Comparison of ENCODE assay signal across 9 mouse cellular contexts in the genomic region with DNA sequence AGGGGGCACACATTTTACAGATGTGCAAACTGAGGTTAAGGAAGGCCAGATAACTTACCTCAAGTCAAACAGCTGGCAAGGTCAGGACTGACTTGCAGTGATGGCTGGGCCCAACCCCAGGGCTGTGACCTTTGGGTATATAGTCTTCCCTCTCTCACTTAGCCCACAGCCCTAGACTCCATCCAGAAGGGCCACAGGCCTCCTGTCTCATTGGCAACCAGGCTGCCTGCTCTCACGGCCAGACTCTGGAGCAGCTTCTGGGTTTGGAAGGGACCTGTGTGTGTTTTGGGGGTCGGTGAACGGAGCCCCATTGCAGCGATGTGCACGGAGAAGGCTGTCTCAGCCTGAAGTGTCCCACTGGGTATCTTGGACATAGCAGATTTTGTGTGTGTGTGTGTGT.
DNase-seq lines count a peak whose midpoint lies in the region; ATAC-seq and TF ChIP-seq lines count a peak whose summit lies in the region.
"Had no signal": no experiment of that assay in that cellular context is flagged by ENCODE, and none has a peak within 500 bp of the region (broad histone marks: within the 10 kb centered on the region; RNA-seq: fewer than 3 reads in every experiment).

No protein-coding gene starts in this region.

- ATAC-seq in heart, embryonic 15.5 days (replicated peaks; ENCODE audit: insufficient number of reproducible peaks, insufficient read depth, low FRiP score, low read depth), result no peak
- no peak for ATAC-seq in midbrain, embryonic 11.5 days (ENCODE audit: low FRiP score)
- no peak for ATAC-seq in intestine, embryonic 15.5 days

- H3K4me2 ChIP-seq in heart, embryonic 15.5 days, result peak overlapping the region; percentile 84; the same call in 1 of the 2 replicates
- H3K4me2 ChIP-seq in midbrain, embryonic 11.5 days, result no peak overlapping the region
- H3K4me2 ChIP-seq in intestine, embryonic 15.5 days (replicated peaks), result 0 out of 2 replicates have a peak overlapping the region, but pooled peaks have one; percentile 84

- TF ChIP-seq CTCF in small intestine, adult 2 months (IDR thresholded peaks at IDR 0.05; ENCODE audit: extremely low read depth, insufficient read length, insufficient replicate concordance, low read depth, low read length), result no peak

- H3K9ac ChIP-seq in heart, embryonic 15.5 days, result no peak overlapping the region
- H3K9ac ChIP-seq in midbrain, embryonic 11.5 days (ENCODE audit: low read length), result no peak overlapping the region
- 0 out of 2 replicates have a peak overlapping the region, but pooled peaks have one; percentile 6 for H3K9ac ChIP-seq in intestine, embryonic 15.5 days

- no peak overlapping the region for H3K27ac ChIP-seq in heart, embryonic 15.5 days
- no peak overlapping the region for H3K27ac ChIP-seq in heart, embryonic 10.5 days
- no peak overlapping the region for H3K27ac ChIP-seq in midbrain, embryonic 11.5 days (ENCODE audit: low read depth, low read length)
- no peak overlapping the region for H3K27ac ChIP-seq in midbrain, embryonic 10.5 days (replicated peaks)
- H3K27ac ChIP-seq in intestine, embryonic 15.5 days, result 0 out of 2 replicates have a peak overlapping the region, but pooled peaks have one; percentile 95
- H3K27ac ChIP-seq in small intestine, adult 2 months (ENCODE audit: insufficient read depth, low read depth, low read length), result peak overlapping the region; percentile 51

- no peak overlapping the region for H3K4me3 ChIP-seq in heart, embryonic 15.5 days
- H3K4me3 ChIP-seq in heart, embryonic 10.5 days, result no peak overlapping the region
- no peak overlapping the region for H3K4me3 ChIP-seq in midbrain, embryonic 11.5 days (ENCODE audit: low read depth, low read length)
- H3K4me3 ChIP-seq in midbrain, embryonic 10.5 days, result no peak overlapping the region
- H3K4me3 ChIP-seq in intestine, embryonic 15.5 days (replicated peaks), result no peak overlapping the region
- no peak overlapping the region for H3K4me3 ChIP-seq in small intestine, adult 2 months (ENCODE audit: low read depth, low read length)

- WGBS in heart, embryonic 15.5 days, result 84% methylated on average over 5 of the region's 5 CpGs
- WGBS in heart, embryonic 10.5 days, result 89% methylated on average over 5 of the region's 5 CpGs
- WGBS in midbrain, embryonic 11.5 days, result 86% methylated on average over 5 of the region's 5 CpGs
- 90% methylated on average over 5 of the region's 5 CpGs for WGBS in midbrain, embryonic 10.5 days
- 91% methylated on average over 5 of the region's 5 CpGs for WGBS in intestine, embryonic 15.5 days
- 88% methylated on average over 5 of the region's 5 CpGs for WGBS in small intestine, adult 2 months

- peaks cover 34% of the 10 kb centered on the region for H3K4me1 ChIP-seq in heart, embryonic 15.5 days (replicated peaks)
- peaks cover 13% of the 10 kb centered on the region for H3K4me1 ChIP-seq in heart, embryonic 10.5 days
- peaks cover 2% of the 10 kb centered on the region; the same call in 1 of the 2 replicates for H3K4me1 ChIP-seq in midbrain, embryonic 11.5 days (ENCODE audit: control insufficient read depth, insufficient read depth, low read length)
- peaks cover 8% of the 10 kb centered on the region for H3K4me1 ChIP-seq in midbrain, embryonic 10.5 days
- peaks cover 19% of the 10 kb centered on the region for H3K4me1 ChIP-seq in intestine, embryonic 15.5 days (replicated peaks)
- peaks cover 29% of the 10 kb centered on the region for H3K4me1 ChIP-seq in small intestine, adult 2 months (ENCODE audit: control insufficient read depth, insufficient read depth, insufficient read length, low read length)

- TF ChIP-seq POLR2A in small intestine, adult 2 months (IDR thresholded peaks at IDR 0.05; ENCODE audit: low read depth, low read length), result no peak

- H3K27me3 ChIP-seq in heart, embryonic 15.5 days, result no peaks in the 10 kb centered on the region
- H3K27me3 ChIP-seq in heart, embryonic 10.5 days (ENCODE audit: insufficient read depth, poor library complexity, severe bottlenecking), result peaks cover 100% of the 10 kb centered on the region
- peaks cover 99% of the 10 kb centered on the region for H3K27me3 ChIP-seq in midbrain, embryonic 11.5 days (ENCODE audit: control insufficient read depth, insufficient read depth, low read length)
- peaks cover 100% of the 10 kb centered on the region for H3K27me3 ChIP-seq in midbrain, embryonic 10.5 days (ENCODE audit: low read depth, poor library complexity, severe bottlenecking)
- H3K27me3 ChIP-seq in intestine, embryonic 15.5 days (replicated peaks), result 0 out of 2 replicates have a peak, but pooled peaks cover 3% of the 10 kb centered on the region
- H3K27me3 ChIP-seq in small intestine, adult 2 months (ENCODE audit: control insufficient read depth, insufficient read depth, low read length), result no peaks in the 10 kb centered on the region

- no peaks in the 10 kb centered on the region for H3K36me3 ChIP-seq in heart, embryonic 15.5 days
- no peaks in the 10 kb centered on the region for H3K36me3 ChIP-seq in heart, embryonic 10.5 days
- H3K36me3 ChIP-seq in midbrain, embryonic 11.5 days (ENCODE audit: control insufficient read depth, insufficient read depth, low read length), result no peaks in the 10 kb centered on the region
- H3K36me3 ChIP-seq in midbrain, embryonic 10.5 days, result no peaks in the 10 kb centered on the region
- H3K36me3 ChIP-seq in intestine, embryonic 15.5 days, result no peaks in the 10 kb centered on the region
- H3K36me3 ChIP-seq in small intestine, adult 2 months (ENCODE audit: control insufficient read depth, insufficient read depth, low read length), result no peaks in the 10 kb centered on the region

- H3K9me3 ChIP-seq in heart, embryonic 15.5 days (replicated peaks), result no peaks in the 10 kb centered on the region
- no peaks in the 10 kb centered on the region for H3K9me3 ChIP-seq in heart, embryonic 10.5 days
- no peaks in the 10 kb centered on the region for H3K9me3 ChIP-seq in midbrain, embryonic 11.5 days (ENCODE audit: control insufficient read depth, low read length)
- no peaks in the 10 kb centered on the region for H3K9me3 ChIP-seq in midbrain, embryonic 10.5 days (replicated peaks)
- no peaks in the 10 kb centered on the region for H3K9me3 ChIP-seq in intestine, embryonic 15.5 days

- no peak for DNase-seq in heart, embryonic 10.5 days (ENCODE audit: low spot score)
- DNase-seq in midbrain, embryonic 11.5 days (ENCODE audit: low spot score, missing footprints), result peak; percentile 64
- DNase-seq in midbrain, embryonic 10.5 days (ENCODE audit: low spot score), result no peak
- DNase-seq in adipocyte (ENCODE audit: low spot score), result no peak
- no peak for DNase-seq in layer of hippocampus, adult 9-11 months
- DNase-seq: liver had no signal

Comparison
In these comparisons a context has a peak if more than half of its experiments do, and no peak if none do; other contexts are left out.
1. H3K27ac ChIP-seq: peak in intestine, embryonic 15.5 days (single experiment) and small intestine, adult 2 months (single experiment); none in heart, embryonic 15.5 days (single experiment), heart, embryonic 10.5 days (single experiment), midbrain, embryonic 11.5 days (single experiment) and midbrain, embryonic 10.5 days (single experiment).